Mouse (Mus musculus) limb, embryonic 12.5 days (tissue): Measurements from ENCODE around the gene Arpc1a. TPM values are rescaled to one million over a fixed set of nuclear protein-coding genes. Genes with fewer than 3 reads are reported as not detected.

Source experiments
- ATAC-seq: fragments of 200-750 bp; cut with Nextera tagmentation; 2 replicates; pipeline ENCODE4 v1.8.0; 2017; ENCODE audit warnings: low read depth, moderate TSS enrichment; ENCODE audit not compliant: insufficient number of reproducible peaks, insufficient read depth, low FRiP score, low TSS enrichment
- H3K27ac ChIP-seq: fragments of 300-500 bp; sonication (generic); 2 replicates; pipeline ENCODE4 v1.5.1; 2016; ENCODE audit warnings: mild to moderate bottlenecking, moderate library complexity
- H3K27me3 ChIP-seq: fragments of 300-500 bp; sonication (generic); 2 replicates; pipeline ENCODE4 v1.6.1; 2016; ENCODE audit warnings: mild to moderate bottlenecking, moderate library complexity
- H3K36me3 ChIP-seq: fragments of 300-500 bp; sonication (generic); 2 replicates; pipeline ENCODE4 v1.6.1; 2016; ENCODE audit warnings: mild to moderate bottlenecking, moderate library complexity
- H3K4me1 ChIP-seq: fragments of 300-500 bp; sonication (generic); replicated peaks from 2 replicates; pipeline ENCODE4 v1.6.1; 2016
- H3K4me2 ChIP-seq: fragments of 300-500 bp; sonication (generic); 2 replicates; pipeline ENCODE4 v1.6.1; 2016; ENCODE audit warnings: mild to moderate bottlenecking, moderate library complexity
- H3K4me3 ChIP-seq: fragments of 300-500 bp; sonication (generic); replicated peaks from 2 replicates; pipeline ENCODE4 v1.5.1; 2016; ENCODE audit warnings: mild to moderate bottlenecking
- H3K9ac ChIP-seq: fragments of 300-500 bp; sonication (generic); replicated peaks from 2 replicates; pipeline ENCODE4 v1.6.1; 2016; ENCODE audit warnings: mild to moderate bottlenecking, moderate library complexity
- H3K9me3 ChIP-seq: fragments of 300-500 bp; sonication (generic); 2 replicates; pipeline ENCODE4 v1.6.1; 2016; ENCODE audit warnings: mild to moderate bottlenecking, moderate library complexity
- WGBS: fragments of 180-500 bp; shearing (Covaris S2); methylation state at CpG from one replicate; pipeline ENCODE4 v1.1.7; 2016; 5-methylcytosine and 5-hydroxymethylcytosine counted together
- polyA plus RNA-seq: library from polyadenylated mRNA; unstranded; fragments of >200 nt; fragmentation: Nextera tagmentation; extraction: Ambion mirVana; gene quantifications from 2 replicates; pipeline ENCODE4 v1.2.1, GENCODE M21; 2016

Arpc1a gene
- polyA plus RNA-seq, 1 experiment from 2014 or later, result 142 TPM

- Histone ChIP-seq H3K9me3 (no peaks in the 10 kb centered on the region), H3K4me2 (peak within 1 kb of the TSS; percentile 90), H3K27ac (peak within 1 kb of the TSS; percentile 86), H3K9ac (peak within 1 kb of the TSS; percentile 86), H3K27me3 (no peaks in the 10 kb centered on the region), H3K4me1 (peaks cover 18% of the 10 kb centered on the region), H3K36me3 (peaks cover 60% of the 10 kb centered on the region), H3K4me3 (peak within 1 kb of the TSS; percentile 92)
- under 1% methylated on average over 84 of the region's 84 CpGs for WGBS
- ATAC-seq, result peak; percentile 86
Measured at GRCm38 (mm10) chr5:145139571-145140519, 56.2 kb downstream of the Arpc1a start, which contains the start of the genes Pdap1 and Bud31. Pdap1 (minus strand) TSS chr5:145140238. Bud31 (plus strand) TSS chr5:145140362.

DNA sequence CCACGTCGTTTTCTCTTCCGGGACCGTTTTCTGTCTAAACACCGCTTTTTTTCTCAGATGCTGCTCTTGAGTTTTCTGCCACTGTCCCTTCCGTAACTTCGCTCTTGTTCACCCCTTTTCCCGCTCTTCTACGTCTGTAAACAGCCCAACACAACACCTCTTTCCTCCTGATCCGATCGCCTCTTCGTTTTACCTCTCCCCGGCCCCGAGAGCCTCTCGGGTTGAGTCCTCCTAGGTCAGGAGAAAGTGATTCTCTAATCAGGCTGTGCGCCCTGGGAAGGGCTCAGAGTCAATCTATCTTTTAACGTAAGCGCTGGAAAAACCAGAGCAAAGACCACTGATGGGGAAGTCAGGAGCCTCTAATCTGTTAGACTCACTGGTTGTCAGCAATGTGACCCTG lies 57.0 kb downstream of the Arpc1a start:
- H3K9ac ChIP-seq, result peak overlapping the region; percentile 86
- H3K36me3 ChIP-seq, result peaks cover 62% of the 10 kb centered on the region
- WGBS, result under 1% methylated on average over 18 of the region's 18 CpGs
- peaks cover 18% of the 10 kb centered on the region for H3K4me1 ChIP-seq
- H3K27ac ChIP-seq, result peak overlapping the region; percentile 86; the same call in 1 of the 2 replicates
- no peaks in the 10 kb centered on the region for H3K27me3 ChIP-seq
- H3K4me3 ChIP-seq, result peak overlapping the region; percentile 92
- ATAC-seq, result no peak
- H3K9me3 ChIP-seq, result no peaks in the 10 kb centered on the region
- H3K4me2 ChIP-seq, result peak overlapping the region; percentile 90

GRCm38 (mm10) chr5:145147748-145148147 lies 64.1 kb downstream of the Arpc1a start:
- no peak for ATAC-seq
- Histone ChIP-seq H3K27me3 (no peaks in the 10 kb centered on the region), H3K27ac (no peak overlapping the region), H3K36me3 (peaks cover 100% of the 10 kb centered on the region), H3K4me2 (no peak overlapping the region), H3K9ac (no peak overlapping the region), H3K4me3 (no peak overlapping the region), H3K9me3 (no peaks in the 10 kb centered on the region), H3K4me1 (no peaks in the 10 kb centered on the region)
- WGBS, result 89% methylated on average over 5 of the region's 5 CpGs

GRCm38 (mm10) chr5:145149294-145149693 lies 65.7 kb downstream of the Arpc1a start:
- H3K4me2 ChIP-seq, result no peak overlapping the region
- no peak for ATAC-seq

DNA sequence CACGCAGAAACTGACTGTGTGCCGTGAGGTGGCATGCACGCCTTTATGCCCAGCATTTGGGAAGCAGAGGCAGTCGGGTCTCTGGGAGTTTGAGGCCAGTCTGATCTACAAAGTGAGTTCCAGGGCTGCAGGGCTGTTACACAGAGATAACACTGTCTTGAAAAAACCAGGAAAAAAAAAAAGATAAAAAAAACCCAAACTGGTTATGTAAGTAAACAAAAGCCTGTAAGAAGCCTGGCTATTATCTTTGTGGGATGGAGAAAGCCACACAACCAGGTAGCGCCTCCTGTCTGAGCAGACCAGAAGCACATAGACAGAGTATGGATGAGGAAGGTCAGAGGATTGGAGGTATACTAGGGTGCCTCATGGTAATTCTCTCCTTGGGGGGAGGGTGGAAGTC lies 69.1 kb downstream of the Arpc1a start:
- H3K4me2 ChIP-seq, result no peak overlapping the region
- H3K9me3 ChIP-seq, result no peaks in the 10 kb centered on the region
- no peak overlapping the region for H3K9ac ChIP-seq
- H3K27me3 ChIP-seq, result no peaks in the 10 kb centered on the region
- no peak overlapping the region for H3K4me3 ChIP-seq
- no peaks in the 10 kb centered on the region for H3K4me1 ChIP-seq
- peaks cover 96% of the 10 kb centered on the region for H3K36me3 ChIP-seq
- WGBS, result 96% methylated on average over 5 of the region's 5 CpGs
- ATAC-seq, result no peak
- H3K27ac ChIP-seq, result no peak overlapping the region

More at GRCm38 (mm10) chr5:145149294-145149693, 65.7 kb downstream of the Arpc1a start:
- Histone ChIP-seq H3K27ac (no peak overlapping the region), H3K4me3 (no peak overlapping the region), H3K9ac (no peak overlapping the region), H3K27me3 (no peaks in the 10 kb centered on the region), H3K9me3 (no peaks in the 10 kb centered on the region), H3K4me1 (no peaks in the 10 kb centered on the region), H3K36me3 (peaks cover 100% of the 10 kb centered on the region)
- 87% methylated on average over 6 of the region's 6 CpGs for WGBS

Other genes with a start within 250 kb of the Arpc1a start
- 23.3 and 25.5 TPM in 2 replicates for gene Smurf1, start 118.0 kb upstream of the Arpc1a start, polyA plus RNA-seq
- not detected in 2 replicates for gene Gm4871, start 51.1 kb upstream of the Arpc1a start, polyA plus RNA-seq
- gene 1700018F24Rik, start 40.8 kb upstream of the Arpc1a start, polyA plus RNA-seq, result not detected in 2 replicates
- gene Kpna7, start 200 bp downstream of the Arpc1a start, polyA plus RNA-seq, result 0.36 and 0.41 TPM in 2 replicates
- 131 and 151 TPM in 2 replicates for gene Arpc1b, start 30.4 kb downstream of the Arpc1a start, polyA plus RNA-seq
- 132 and 145 TPM in 2 replicates for gene Pdap1, start 56.4 kb downstream of the Arpc1a start, polyA plus RNA-seq
- 250 and 254 TPM in 2 replicates for gene Bud31, start 56.5 kb downstream of the Arpc1a start, polyA plus RNA-seq
- gene Ptcd1, start 83.3 kb downstream of the Arpc1a start, polyA plus RNA-seq, result 18.5 and 20.4 TPM in 2 replicates
- 65.9 and 67.2 TPM in 2 replicates for gene Cpsf4, start 83.4 kb downstream of the Arpc1a start, polyA plus RNA-seq
- gene Atp5j2, start 108.2 kb downstream of the Arpc1a start, polyA plus RNA-seq, result 603 and 604 TPM in 2 replicates
- 8.2 and 9.1 TPM in 2 replicates for gene Zkscan14, start 118.0 kb downstream of the Arpc1a start, polyA plus RNA-seq
- 21.5 and 21.8 TPM in 2 replicates for gene Zkscan5, start 120.7 kb downstream of the Arpc1a start, polyA plus RNA-seq
- gene Zfp655, start 147.9 kb downstream of the Arpc1a start, polyA plus RNA-seq, result 34.2 and 34.8 TPM in 2 replicates
- 0.38 and 0.46 TPM in 2 replicates for gene Zscan25, start 196.7 kb downstream of the Arpc1a start, polyA plus RNA-seq